ENCODE assay signal across 27 mouse cellular contexts in the genomic region with DNA sequence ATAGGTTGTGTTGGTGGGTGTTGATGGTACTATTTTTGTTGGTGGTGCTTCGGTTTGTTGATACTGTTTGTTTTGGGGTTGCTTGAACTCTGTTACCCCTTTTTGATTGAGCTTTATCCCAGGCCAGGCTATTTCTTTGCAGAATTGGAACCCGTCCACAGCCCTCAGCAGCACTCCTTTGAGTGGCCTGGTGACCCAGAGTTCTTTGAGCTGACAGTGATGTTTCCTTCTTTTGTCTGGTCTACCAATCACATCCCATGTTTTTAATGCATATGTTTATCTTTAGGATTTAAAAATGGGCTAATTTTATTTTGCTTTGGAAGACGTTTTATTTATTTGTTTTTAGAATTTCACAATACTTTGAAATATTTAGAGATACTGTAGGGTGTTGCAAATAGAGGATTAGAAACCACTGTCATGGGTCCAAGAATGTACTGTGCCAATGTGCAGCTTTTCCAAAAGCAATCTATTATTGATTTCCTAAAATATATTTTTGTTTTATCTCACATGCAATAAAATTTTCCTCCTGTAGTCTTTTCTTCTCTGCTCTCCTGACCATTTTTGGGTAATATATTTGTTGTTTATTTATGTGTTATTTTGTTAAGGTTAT. TPM values are rescaled to one million over a fixed set of nuclear protein-coding genes. Genes with fewer than 3 reads are reported as not detected.
DNase-seq lines count a peak whose midpoint lies in the region; ATAC-seq and TF ChIP-seq lines count a peak whose summit lies in the region.
"Had no signal": no experiment of that assay in that cellular context is flagged by ENCODE, and none has a peak within 500 bp of the region (broad histone marks: within the 10 kb centered on the region; RNA-seq: fewer than 3 reads in every experiment).

No protein-coding gene starts in this region.

- H3K9ac ChIP-seq in liver, adult 2 months (ENCODE audit: low read depth, low read length) = no peak overlapping the region
- H3K9ac ChIP-seq in liver, embryonic 11.5 days (ENCODE audit: low read depth, low read length) = no peak overlapping the region
- H3K9ac ChIP-seq in lung, embryonic 16.5 days (ENCODE audit: low read length) = no peak overlapping the region
- H3K9ac ChIP-seq in heart, adult 2 months (ENCODE audit: low read depth, low read length) = no peak overlapping the region
- H3K9ac ChIP-seq: embryonic facial prominence, embryonic 13.5 days; forebrain, embryonic 12.5 days; forebrain, embryonic 15.5 days; heart, embryonic 12.5 days; heart, embryonic 15.5 days; hindbrain, embryonic 13.5 days; intestine, embryonic 15.5 days had no signal

- H3K27ac ChIP-seq in liver, adult 2 months (replicated peaks; ENCODE audit: insufficient read depth, low read depth, low read length) = 0 out of 2 replicates have a peak overlapping the region, but pooled peaks have one; percentile 18
- H3K27ac ChIP-seq in liver, embryonic 11.5 days (ENCODE audit: low read depth, low read length) = no peak overlapping the region
- H3K27ac ChIP-seq in lung, embryonic 16.5 days (ENCODE audit: low read length) = no peak overlapping the region
- no peak overlapping the region for H3K27ac ChIP-seq in heart, adult 2 months
- H3K27ac ChIP-seq: embryonic facial prominence, embryonic 10.5 days; embryonic facial prominence, embryonic 13.5 days; forebrain, embryonic 12.5 days; forebrain, embryonic 15.5 days; heart, embryonic 15.5 days; hindbrain, embryonic 10.5 days; hindbrain, embryonic 13.5 days; intestine, embryonic 15.5 days had no signal

- no peaks in the 10 kb centered on the region for H3K27me3 ChIP-seq in liver, adult 2 months (ENCODE audit: control insufficient read depth, insufficient read depth, low read length)
- no peaks in the 10 kb centered on the region for H3K27me3 ChIP-seq in liver, embryonic 11.5 days (replicated peaks; ENCODE audit: control insufficient read depth, insufficient read depth, low read length)
- no peaks in the 10 kb centered on the region for H3K27me3 ChIP-seq in lung, embryonic 16.5 days (ENCODE audit: control insufficient read depth, insufficient read depth, low read depth, low read length)
- H3K27me3 ChIP-seq in heart, adult 2 months (ENCODE audit: control insufficient read depth, insufficient read depth, low read length) = no peaks in the 10 kb centered on the region
- H3K27me3 ChIP-seq: embryonic facial prominence, embryonic 13.5 days; forebrain, embryonic 12.5 days; forebrain, embryonic 15.5 days; heart, embryonic 12.5 days; heart, embryonic 15.5 days; hindbrain, embryonic 13.5 days; intestine, embryonic 15.5 days had no signal

- no peak for TF ChIP-seq EP300 in heart, adult 2 months (IDR thresholded peaks at IDR 0.05; ENCODE audit: insufficient read depth, low read depth, low read length)

- H3K79me2 ChIP-seq in liver, adult 2 months (ENCODE audit: control insufficient read depth, insufficient read depth, low read length) = no peaks in the 10 kb centered on the region
- H3K79me2 ChIP-seq in heart, adult 2 months (replicated peaks; ENCODE audit: control insufficient read depth, insufficient read depth, low read length) = no peaks in the 10 kb centered on the region

- intact Hi-C loops in heart, adult 2 months (cut with DNase I) = no loop called here

- peaks cover 4% of the 10 kb centered on the region; the same call in 1 of the 2 replicates for H3K4me1 ChIP-seq in liver, adult 2 months (ENCODE audit: control insufficient read depth, insufficient read depth, low read length)
- no peaks in the 10 kb centered on the region for H3K4me1 ChIP-seq in liver, embryonic 11.5 days (replicated peaks; ENCODE audit: control insufficient read depth, insufficient read depth, low read length)
- peaks cover 3% of the 10 kb centered on the region for H3K4me1 ChIP-seq in lung, embryonic 16.5 days (replicated peaks; ENCODE audit: control insufficient read depth, insufficient read depth, low read length)
- no peaks in the 10 kb centered on the region for H3K4me1 ChIP-seq in heart, adult 2 months (ENCODE audit: control insufficient read depth, insufficient read depth, low read length)
- H3K4me1 ChIP-seq: embryonic facial prominence, embryonic 10.5 days; embryonic facial prominence, embryonic 13.5 days; forebrain, embryonic 12.5 days; forebrain, embryonic 15.5 days; heart, embryonic 12.5 days; heart, embryonic 15.5 days; hindbrain, embryonic 10.5 days; hindbrain, embryonic 13.5 days; intestine, embryonic 15.5 days had no signal

- no peak overlapping the region for H3K4me2 ChIP-seq in liver, embryonic 11.5 days
- no peak overlapping the region for H3K4me2 ChIP-seq in lung, embryonic 16.5 days (ENCODE audit: low read depth, low read length)
- H3K4me2 ChIP-seq: embryonic facial prominence, embryonic 13.5 days; forebrain, embryonic 12.5 days; forebrain, embryonic 15.5 days; heart, embryonic 12.5 days; heart, embryonic 15.5 days; hindbrain, embryonic 13.5 days; intestine, embryonic 15.5 days had no signal

- no peak for ATAC-seq in liver, embryonic 11.5 days (replicated peaks; ENCODE audit: low FRiP score)
- ATAC-seq in lung, embryonic 16.5 days (ENCODE audit: low read depth) = peak; percentile 94
- ATAC-seq: CD4-positive, CD25-positive, alpha-beta regulatory T cell, adult 4 months; forebrain, embryonic 15.5 days; hindbrain, embryonic 16.5 days; intestine, embryonic 15.5 days had no signal

- H3K4me3 ChIP-seq in liver, adult 2 months (ENCODE audit: insufficient read depth, low read depth, low read length) = no peak overlapping the region
- H3K4me3 ChIP-seq in liver, embryonic 11.5 days (ENCODE audit: low read depth, low read length) = no peak overlapping the region
- H3K4me3 ChIP-seq in lung, embryonic 16.5 days (ENCODE audit: low read length) = no peak overlapping the region
- H3K4me3 ChIP-seq in heart, adult 2 months = no peak overlapping the region
- H3K4me3 ChIP-seq: embryonic facial prominence, embryonic 10.5 days; embryonic facial prominence, embryonic 13.5 days; erythroblast, embryonic 14.5 days; forebrain, embryonic 12.5 days; forebrain, embryonic 15.5 days; heart, embryonic 12.5 days; heart, embryonic 15.5 days; hindbrain, embryonic 10.5 days; hindbrain, embryonic 13.5 days; intestine, embryonic 15.5 days had no signal

- no peak for TF ChIP-seq CTCF in liver, adult 2 months (IDR thresholded peaks at IDR 0.05; ENCODE audit: low read depth, low read length)
- TF ChIP-seq CTCF in heart, adult 2 months (IDR thresholded peaks at IDR 0.05) = no peak

- H3K36me3 ChIP-seq in liver, adult 2 months (ENCODE audit: control insufficient read depth, insufficient read depth, low read length) = no peaks in the 10 kb centered on the region
- no peaks in the 10 kb centered on the region for H3K36me3 ChIP-seq in liver, embryonic 11.5 days (ENCODE audit: control insufficient read depth, insufficient read depth, low read length)
- H3K36me3 ChIP-seq in lung, embryonic 16.5 days (ENCODE audit: control insufficient read depth, insufficient read depth, low read length) = no peaks in the 10 kb centered on the region
- H3K36me3 ChIP-seq in heart, adult 2 months (ENCODE audit: control insufficient read depth, insufficient read depth, low read length) = no peaks in the 10 kb centered on the region
- H3K36me3 ChIP-seq: embryonic facial prominence, embryonic 10.5 days; embryonic facial prominence, embryonic 13.5 days; forebrain, embryonic 12.5 days; forebrain, embryonic 15.5 days; heart, embryonic 12.5 days; heart, embryonic 15.5 days; hindbrain, embryonic 10.5 days; hindbrain, embryonic 13.5 days; intestine, embryonic 15.5 days had no signal

- TF ChIP-seq POLR2A in liver, adult 2 months (IDR thresholded peaks at IDR 0.05; ENCODE audit: extremely low read depth, insufficient read depth, low read length) = no peak
- TF ChIP-seq POLR2A in heart, adult 2 months (IDR thresholded peaks at IDR 0.05; ENCODE audit: insufficient read depth, low read depth, low read length) = no peak

- WGBS in liver, adult 2 months = under 1% methylated on average over 3 of the region's 3 CpGs
- WGBS in liver, embryonic 11.5 days = 62% methylated on average over 3 of the region's 3 CpGs
- 46% methylated on average over 3 of the region's 3 CpGs for WGBS in lung, embryonic 16.5 days
- WGBS in heart, adult 2 months = 52% methylated on average over 3 of the region's 3 CpGs

- peak; percentile 17 to 42 for DNase-seq in cerebellum, postnatal 14 days
- DNase-seq in cerebellum, adult 9-10 months = no peak
- peak; percentile 90 for DNase-seq in liver, adult 2 months (ENCODE audit: extremely low read depth, low read depth, low spot score)
- DNase-seq in liver, embryonic 11.5 days (ENCODE audit: low spot score) = no peak
- DNase-seq in lung, postnatal 4 days = no peak
- no peak for DNase-seq in heart, adult 2 months
- DNase-seq: adrenal gland, postnatal 14 days; cerebellum, adult 11 months; embryo, embryonic 11 days; gastrocnemius, postnatal 14 days; heart, adult 11 months; heart, postnatal 10 days; heart, postnatal 36 days had no signal

- no peaks in the 10 kb centered on the region for H3K9me3 ChIP-seq in liver, embryonic 11.5 days (ENCODE audit: control insufficient read depth, low read length)
- H3K9me3 ChIP-seq in lung, embryonic 16.5 days (ENCODE audit: control insufficient read depth, low read length) = no peaks in the 10 kb centered on the region
- H3K9me3 ChIP-seq: embryonic facial prominence, embryonic 10.5 days; embryonic facial prominence, embryonic 13.5 days; forebrain, embryonic 12.5 days; forebrain, embryonic 15.5 days; heart, embryonic 12.5 days; heart, embryonic 15.5 days; hindbrain, embryonic 10.5 days; hindbrain, embryonic 13.5 days; intestine, embryonic 15.5 days had no signal

RNA-seq across cellular contexts. Expression of gene Abi3bp, which starts 50.5 kb away (rescaled TPM):
- total RNA-seq in liver, adult 2 months (2014; rRNA removed) = 2.0 and 2.1 TPM in 2 replicates
- polyA plus RNA-seq in liver, adult 2 months (2012; rRNA removed) = 1.3 TPM in 2 replicates
- polyA plus RNA-seq in liver, embryonic 11.5 days (2014; fragmentation: Nextera tagmentation; extraction: Ambion mirVana) = 0.38 and 0.44 TPM in 2 replicates
- 18.9 and 21.3 TPM in 2 replicates for polyA plus RNA-seq in lung, embryonic 16.5 days (2015; fragmentation: Nextera tagmentation; extraction: Ambion mirVana)
- total RNA-seq in heart, adult 2 months (2021) = 1 to 10 TPM; 5.6 to 6.4 TPM
- 4.8 and 7.9 TPM in 2 replicates for polyA plus RNA-seq in heart, adult 2 months (2012; rRNA removed)
- total RNA-seq: MEL had no signal
- polyA plus RNA-seq: erythroblast, embryonic 14.5 days had no signal

Comparison
In these comparisons a context has a peak if more than half of its experiments do, and no peak if none do; other contexts are left out.
1. DNase-seq: peak in cerebellum, postnatal 14 days (2 of 2) and liver, adult 2 months (single experiment); none in cerebellum, adult 9-10 months (single experiment), liver, embryonic 11.5 days (single experiment), lung, postnatal 4 days (0 of 2) and heart, adult 2 months (0 of 2).